Mouse (Mus musculus) liver, embryonic 14.5 days (tissue): ENCODE data around the gene Plxnb2. TPM values are rescaled to one million over a fixed set of nuclear protein-coding genes. Genes with fewer than 3 reads are reported as not detected.

Experiments used
- ATAC-seq: fragments of 200-750 bp; cut with Nextera tagmentation; 2 replicates; pipeline ENCODE4 v1.8.0; 2017; ENCODE audit warnings: moderate number of reproducible peaks, mild to moderate bottlenecking, moderate library complexity; ENCODE audit not compliant: insufficient read depth
- DNase-seq, 3 experiments: peaks; one replicate each; pipeline ENCODE4 v3.0.0-alpha.2; 2012 to 2013; ENCODE audit warnings: low read depth in 3 of 3, low spot score in 3 of 3
- H3K27ac ChIP-seq: fragments of 300-500 bp; sonication (generic); 2 replicates; pipeline ENCODE4 v1.5.1; 2014; ENCODE audit warnings: moderate library complexity, mild to moderate bottlenecking, control low read depth, inconsistent platforms
- H3K27me3 ChIP-seq: fragments of 300-500 bp; sonication (generic); 2 replicates; pipeline ENCODE4 v1.6.1; 2014; ENCODE audit warnings: mild to moderate bottlenecking, low read length, moderate library complexity; ENCODE audit not compliant: control insufficient read depth, insufficient read depth
- H3K36me3 ChIP-seq: fragments of 300-500 bp; sonication (generic); replicated peaks from 2 replicates; pipeline ENCODE4 v1.6.1; 2014; ENCODE audit warnings: low read depth; ENCODE audit not compliant: control insufficient read depth, insufficient read depth
- H3K4me1 ChIP-seq, 2 experiments: fragments of 200-500 bp in 1 of 2; fragments of 300-500 bp in 1 of 2; sonication (generic) in 1 of 2; replicated peaks; 2 replicates each; pipeline ENCODE4 v1.6.1; 2012 to 2014; ENCODE audit warnings: antibody characterized with exemption in 1 of 2, inconsistent platforms in 1 of 2, low read length in 1 of 2; ENCODE audit not compliant: control insufficient read depth in 2 of 2, insufficient read depth in 2 of 2
- H3K4me2 ChIP-seq: fragments of 300-500 bp; sonication (generic); 2 replicates; pipeline ENCODE4 v1.6.1; 2014; ENCODE audit warnings: low read depth, mild to moderate bottlenecking, control low read depth, moderate library complexity
- H3K4me3 ChIP-seq, 2 experiments: fragments of 200-500 bp in 1 of 2; fragments of 300-500 bp in 1 of 2; sonication (generic) in 1 of 2; 2 replicates each; pipeline ENCODE4 v1.5.1; 2012 to 2014; ENCODE audit warnings: low read depth in 2 of 2, low read length in 2 of 2, mild to moderate bottlenecking in 2 of 2, control low read depth in 1 of 2, inconsistent platforms in 1 of 2, moderate library complexity in 1 of 2; ENCODE audit not compliant: insufficient read depth in 1 of 2
- H3K9ac ChIP-seq: fragments of 300-500 bp; sonication (generic); replicated peaks from 2 replicates; pipeline ENCODE4 v1.6.1; 2014; ENCODE audit warnings: mild to moderate bottlenecking, control low read depth, moderate library complexity
- H3K9me3 ChIP-seq: fragments of 300-500 bp; sonication (generic); 2 replicates; pipeline ENCODE4 v1.6.1; 2016; ENCODE audit warnings: low read length, mixed read lengths; ENCODE audit not compliant: control insufficient read depth
- CTCF ChIP-seq: IDR thresholded peaks from 2 replicates; pipeline ENCODE4 v1.5.1; 2016; ENCODE audit warnings: antibody characterized with exemption, low read depth, control low read depth
- EP300 ChIP-seq: IDR thresholded peaks from 2 replicates; pipeline ENCODE4 v1.6.1; 2016; ENCODE audit warnings: antibody characterized with exemption, low read depth
- WGBS: fragments of 180-500 bp; shearing (Covaris S2); extraction: QIAGEN DNeasy Blood & Tissue Kit; methylation state at CpG from one replicate; pipeline ENCODE4 v1.1.7; 2014; ENCODE audit not compliant: insufficient replicate concordance; 5-methylcytosine and 5-hydroxymethylcytosine counted together
- polyA plus RNA-seq, 2 experiments: library from polyadenylated mRNA; depleted of rRNA in 1 of 2; stranded (reverse) in 1 of 2; unstranded in 1 of 2; fragments of >200 nt; fragmentation: Nextera tagmentation in 1 of 2; extraction: Ambion mirVana in 1 of 2; gene quantifications; 2 replicates each; pipeline versions ENCODE4 v1.2.1 to v1.2.3; 2012 to 2014

Gene Plxnb2
- polyA plus RNA-seq, 2 experiments = 16.4 to 23.7 TPM

- no peak overlapping the region for H3K9ac ChIP-seq
- 74% methylated on average over 12 of the region's 12 CpGs for WGBS
- no peak overlapping the region for H3K4me2 ChIP-seq
- no peak overlapping the region for H3K27ac ChIP-seq
- H3K9me3 ChIP-seq = no peaks in the 10 kb centered on the region
- no peak for ATAC-seq
- H3K27me3 ChIP-seq = no peaks in the 10 kb centered on the region
- TF ChIP-seq CTCF = no peak
- TF ChIP-seq EP300 = no peak
- no peak for DNase-seq
- H3K36me3 ChIP-seq = no peaks in the 10 kb centered on the region; the same call in 1 of the 2 replicates
- 0 out of 4 replicates have a peak, but pooled peaks cover 0 to 3% of the 10 kb centered on the region in 2 experiments for H3K4me1 ChIP-seq
- H3K4me3 ChIP-seq = no peak overlapping the region
These were observed 15.1 kb downstream of the Plxnb2 start for GRCm38 (mm10) chr15:89165478-89165877.

DNA sequence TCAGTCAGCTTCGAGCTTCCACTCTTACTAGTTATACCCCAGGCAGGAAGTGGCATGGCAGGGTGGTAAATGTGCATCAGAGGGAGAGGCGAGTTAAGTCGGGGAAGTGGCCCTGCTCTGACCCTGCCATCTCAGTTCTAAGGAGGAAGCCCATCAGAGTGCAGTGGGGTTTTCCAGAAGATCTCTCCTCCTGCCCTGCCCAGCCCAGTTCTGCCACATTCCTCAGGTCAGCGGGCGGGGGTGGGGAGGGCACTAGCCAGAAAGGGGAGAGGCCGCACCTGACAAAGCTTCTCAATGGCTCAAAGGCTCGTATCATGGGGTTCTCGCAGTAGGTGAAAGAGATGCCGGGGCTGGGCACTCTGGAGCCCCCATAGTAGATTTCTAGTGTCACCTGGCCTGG, 19.2 kb downstream of the Plxnb2 start:
- Histone ChIP-seq H3K4me2 (no peak overlapping the region), H3K4me3 (no peak overlapping the region), H3K27ac (no peak overlapping the region), H3K9ac (no peak overlapping the region), H3K4me1 (no peaks in the 10 kb centered on the region), H3K9me3 (no peaks in the 10 kb centered on the region), H3K27me3 (no peaks in the 10 kb centered on the region), H3K36me3 (no peaks in the 10 kb centered on the region; the same call in 1 of the 2 replicates)
- WGBS = 72% methylated on average over 9 of the region's 9 CpGs
- no peak for ATAC-seq
- TF ChIP-seq CTCF (no peak), EP300 (no peak)
- DNase-seq = no peak

- no peak for DNase-seq
- H3K27ac ChIP-seq = no peak overlapping the region
- no peak overlapping the region for H3K4me3 ChIP-seq
- H3K9ac ChIP-seq = no peak overlapping the region
- H3K27me3 ChIP-seq = no peaks in the 10 kb centered on the region
- no peak for ATAC-seq
- no peaks in the 10 kb centered on the region; the same call in 1 of the 2 replicates for H3K36me3 ChIP-seq
- 81% methylated on average over 16 of the region's 16 CpGs for WGBS
- no peaks in the 10 kb centered on the region for H3K4me1 ChIP-seq
- TF ChIP-seq CTCF (no peak), EP300 (no peak)
- no peak overlapping the region for H3K4me2 ChIP-seq
- no peaks in the 10 kb centered on the region for H3K9me3 ChIP-seq
These were observed 22.1 kb downstream of the Plxnb2 start for GRCm38 (mm10) chr15:89158516-89158915.

DNA sequence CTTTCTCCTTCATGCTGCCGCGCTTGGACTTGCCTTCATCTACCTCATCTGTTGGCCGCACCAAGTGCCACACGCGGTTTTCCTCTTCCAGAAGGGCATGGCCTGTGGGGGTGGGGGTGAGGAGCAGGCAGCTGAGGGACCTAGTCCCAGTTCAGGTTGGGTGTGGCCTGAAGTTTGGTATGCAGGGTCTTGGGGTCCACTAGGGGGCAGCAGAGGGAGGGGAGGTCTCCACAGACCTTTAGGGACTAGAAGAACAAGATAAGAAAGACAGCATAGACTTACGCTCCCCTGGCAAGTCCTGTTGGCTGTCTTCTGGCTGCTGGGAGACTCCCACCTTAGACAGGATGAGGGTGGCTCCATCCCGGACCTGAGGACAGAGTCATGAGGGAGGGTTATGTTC, 22.6 kb downstream of the Plxnb2 start:
- DNase-seq (peak in 2 of 3 experiments; percentile 53 to 60), ATAC-seq (peak; percentile 38; the same call in 1 of the 2 replicates)
- WGBS = 44% methylated on average over 7 of the region's 7 CpGs
- Histone ChIP-seq H3K9ac (no peak overlapping the region), H3K4me1 (no peaks in the 10 kb centered on the region), H3K4me3 (no peak overlapping the region), H3K9me3 (no peaks in the 10 kb centered on the region), H3K4me2 (no peak overlapping the region), H3K36me3 (no peaks in the 10 kb centered on the region; the same call in 1 of the 2 replicates), H3K27ac (no peak overlapping the region), H3K27me3 (no peaks in the 10 kb centered on the region)
- TF ChIP-seq CTCF (peak; percentile 85), EP300 (no peak)

DNA sequence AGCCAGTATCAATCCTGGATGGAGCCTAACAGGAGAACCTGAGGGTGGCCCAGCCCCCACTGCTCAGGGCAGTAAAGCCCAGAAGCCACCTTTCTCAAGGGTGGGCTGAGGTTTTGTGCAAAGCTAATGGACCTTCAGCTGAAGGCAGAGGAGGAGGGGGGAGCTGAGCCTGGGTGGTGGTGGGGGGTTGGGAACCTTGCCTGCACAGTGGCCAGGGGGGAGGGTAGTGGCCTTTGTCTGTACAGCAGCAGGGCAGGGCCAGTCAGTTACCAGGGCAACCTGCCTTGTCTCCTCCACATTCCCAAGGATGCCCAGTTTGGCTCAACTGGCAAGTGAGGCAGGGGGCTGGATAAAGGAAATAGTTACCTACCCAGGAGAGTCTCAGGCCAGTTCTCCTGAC, 28.3 kb downstream of the Plxnb2 start:
- H3K27me3 ChIP-seq = peaks cover 35% of the 10 kb centered on the region
- ATAC-seq = no peak
- H3K4me3 ChIP-seq = no peak overlapping the region

More for the DNA sequence above, 28.3 kb downstream of the Plxnb2 start:
- H3K9me3 ChIP-seq = no peaks in the 10 kb centered on the region
- DNase-seq = no peak
- no peak overlapping the region for H3K27ac ChIP-seq
- no peaks in the 10 kb centered on the region; the same call in 1 of the 2 replicates for H3K36me3 ChIP-seq
- H3K4me2 ChIP-seq = no peak overlapping the region
- TF ChIP-seq EP300 (no peak), CTCF (no peak)
- no peaks in the 10 kb centered on the region; a peak in 1 of 4 replicates for H3K4me1 ChIP-seq
- H3K9ac ChIP-seq = no peak overlapping the region
